Mouse (Mus musculus): ENCODE results near the gene Pus1. TPM values are rescaled to one million over a fixed set of nuclear protein-coding genes. Genes with fewer than 3 reads are reported as not detected.

Gene Pus1
- polyA plus RNA-seq, 1 experiment from 2014 or later: 21.0 TPM

DNA sequence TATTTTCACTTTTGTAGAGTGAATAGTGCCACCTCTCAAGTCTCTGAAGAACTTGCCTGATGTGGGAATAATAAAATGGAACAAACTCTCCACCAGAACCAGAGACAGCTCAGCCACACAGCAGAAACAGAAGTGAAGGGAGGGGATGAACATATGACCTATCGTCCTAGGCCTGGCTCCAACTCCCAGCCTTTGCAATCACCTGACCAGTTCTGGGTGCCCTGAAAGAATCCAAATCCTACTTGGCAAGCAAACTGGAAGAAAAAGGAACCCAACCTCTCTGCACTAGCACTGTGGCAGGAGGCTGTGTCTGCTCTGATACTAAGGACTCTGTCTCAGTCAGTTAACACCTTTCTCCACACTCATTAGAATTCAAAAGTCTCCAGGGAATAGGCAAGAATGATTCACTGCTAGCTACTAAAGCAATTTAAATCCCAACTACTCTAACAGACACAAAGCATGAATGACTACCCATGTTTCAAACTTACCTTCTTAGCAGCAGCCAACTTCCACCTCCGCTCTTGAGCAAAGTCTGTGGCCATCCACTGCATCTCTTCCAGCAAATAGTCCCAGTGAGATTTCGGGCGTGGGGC lies 47.1 kb downstream of the Pus1 start:
- no peaks in the 10 kb centered on the region for H3K27me3 ChIP-seq
- H3K36me3 ChIP-seq: peaks cover 80% of the 10 kb centered on the region
- no peak overlapping the region for H3K4me3 ChIP-seq
- H3K4me1 ChIP-seq (replicated peaks): no peaks in the 10 kb centered on the region
- no peak for ATAC-seq (ENCODE audit: low read depth)
- no peak overlapping the region for H3K9ac ChIP-seq
- no peak overlapping the region for H3K27ac ChIP-seq (replicated peaks)
- WGBS: 94% methylated on average over 4 of the region's 4 CpGs
- H3K9me3 ChIP-seq: no peaks in the 10 kb centered on the region
- no peak overlapping the region for H3K4me2 ChIP-seq

- Histone ChIP-seq H3K4me1 (replicated peaks) (no peaks in the 10 kb centered on the region), H3K27ac (replicated peaks) (no peak overlapping the region), H3K9ac (no peak overlapping the region), H3K36me3 (peaks cover 80% of the 10 kb centered on the region), H3K4me3 (no peak overlapping the region), H3K4me2 (no peak overlapping the region), H3K9me3 (no peaks in the 10 kb centered on the region), H3K27me3 (no peaks in the 10 kb centered on the region)
- ATAC-seq (ENCODE audit: low read depth): no peak
- 94% methylated on average over 2 of the region's 2 CpGs for WGBS
Observed at GRCm38 (mm10) chr5:110731227-110731626, 49.2 kb downstream of the Pus1 start.

- H3K4me1 ChIP-seq (replicated peaks): no peaks in the 10 kb centered on the region
Observed at GRCm38 (mm10) chr5:110727850-110728249, 52.6 kb downstream of the Pus1 start.

More at GRCm38 (mm10) chr5:110727850-110728249, 52.6 kb downstream of the Pus1 start:
- ATAC-seq (ENCODE audit: low read depth): no peak
- no peak overlapping the region for H3K4me2 ChIP-seq
- no peaks in the 10 kb centered on the region for H3K9me3 ChIP-seq
- no peaks in the 10 kb centered on the region for H3K27me3 ChIP-seq
- WGBS: 94% methylated on average over 1 of the region's 1 CpGs
- peaks cover 86% of the 10 kb centered on the region for H3K36me3 ChIP-seq
- H3K4me3 ChIP-seq: no peak overlapping the region
- H3K9ac ChIP-seq: no peak overlapping the region
- H3K27ac ChIP-seq (replicated peaks): no peak overlapping the region

Other genes with a start within 250 kb of the Pus1 start
- 15.9 and 17.8 TPM in 2 replicates for gene Galnt9, start 236.3 kb downstream of the Pus1 start, polyA plus RNA-seq (2015; fragmentation: Nextera tagmentation; extraction: Ambion mirVana)
- 38.4 and 47.3 TPM in 2 replicates for gene Noc4l, start 127.2 kb downstream of the Pus1 start, polyA plus RNA-seq (2015; fragmentation: Nextera tagmentation; extraction: Ambion mirVana)
- gene Ddx51, start 127.2 kb downstream of the Pus1 start, polyA plus RNA-seq (2015; fragmentation: Nextera tagmentation; extraction: Ambion mirVana): 16.7 and 22.0 TPM in 2 replicates
- 48.4 and 53.0 TPM in 2 replicates for gene Ep400, start 9.9 kb downstream of the Pus1 start, polyA plus RNA-seq (2015; fragmentation: Nextera tagmentation; extraction: Ambion mirVana)
- gene Ulk1, start 29.4 kb upstream of the Pus1 start, polyA plus RNA-seq (2015; fragmentation: Nextera tagmentation; extraction: Ambion mirVana): 30.3 and 33.1 TPM in 2 replicates
- gene Hscb, start 59.1 kb upstream of the Pus1 start, polyA plus RNA-seq (2015; fragmentation: Nextera tagmentation; extraction: Ambion mirVana): 11.0 and 16.5 TPM in 2 replicates
- gene Chek2, start 59.3 kb upstream of the Pus1 start, polyA plus RNA-seq (2015; fragmentation: Nextera tagmentation; extraction: Ambion mirVana): 5.4 and 7.2 TPM in 2 replicates
- gene Ttc28, start 99.1 kb upstream of the Pus1 start, polyA plus RNA-seq (2015; fragmentation: Nextera tagmentation; extraction: Ambion mirVana): 18.7 and 22.1 TPM in 2 replicates

Measured in neural tube, embryonic 13.5 days (tissue).